Mouse (Mus musculus) C2C12 (cell line): ENCODE results near the gene Adgra3.

ENCODE experiments used
- CTCF ChIP-seq: IDR thresholded peaks from one replicate; pipeline ENCODE4 v1.5.1; 2011; ENCODE audit not compliant: control insufficient read depth, insufficient read depth, insufficient read length
- MYOD1 ChIP-seq: IDR thresholded peaks from one replicate; pipeline ENCODE4 v1.6.1; 2011; ENCODE audit warnings: low read depth; ENCODE audit not compliant: control insufficient read depth, insufficient read length
- MYOG ChIP-seq: IDR thresholded peaks from one replicate; pipeline ENCODE4 v1.6.1; 2011; ENCODE audit not compliant: control insufficient read depth, insufficient read length; ENCODE audit errors: extremely low read depth

DNA sequence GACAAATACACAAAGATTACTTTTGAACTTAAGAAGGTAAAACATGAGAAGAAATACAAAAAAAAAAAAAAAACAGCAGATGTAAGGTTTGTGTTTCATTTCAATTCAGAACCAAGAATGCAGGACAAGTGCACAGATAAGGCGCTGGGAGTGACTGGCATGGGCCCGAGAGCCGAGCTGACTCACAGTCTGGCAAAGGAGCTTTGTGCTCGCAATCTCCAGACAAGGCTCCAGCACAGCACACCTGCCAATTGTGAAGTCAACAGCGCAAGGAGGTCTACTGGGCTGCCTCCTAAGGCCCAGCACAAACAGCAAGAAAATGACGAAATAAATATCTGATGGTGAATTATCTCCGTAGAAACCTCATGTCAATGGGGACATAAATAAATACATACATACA, 9.8 kb downstream of the Adgra3 start:
- no peak for TF ChIP-seq MYOG
- TF ChIP-seq CTCF, result no peak
- TF ChIP-seq MYOD1, result no peak
